Mouse (Mus musculus): Measurements from ENCODE around the gene Gm609. TPM values are rescaled to one million over a fixed set of nuclear protein-coding genes. Genes with fewer than 3 reads are reported as not detected.

Gm609 gene
- polyA plus RNA-seq, 1 experiment from 2014 or later = not detected

GRCm38 (mm10) chr16:45369285-45369965 lies 123.3 kb downstream of the Gm609 start:
- H3K27ac ChIP-seq = no peak overlapping the region
- H3K4me2 ChIP-seq = no peak overlapping the region
- H3K9me3 ChIP-seq (replicated peaks) = no peaks in the 10 kb centered on the region
- WGBS = 70% methylated on average over 4 of the region's 4 CpGs
- no peak for ATAC-seq
- H3K27me3 ChIP-seq = no peaks in the 10 kb centered on the region
- H3K4me3 ChIP-seq = no peak overlapping the region
- H3K9ac ChIP-seq = no peak overlapping the region
- H3K36me3 ChIP-seq (ENCODE audit: poor library complexity, severe bottlenecking) = no peaks in the 10 kb centered on the region
- H3K4me1 ChIP-seq = no peaks in the 10 kb centered on the region

GRCm38 (mm10) chr16:45366111-45366510 lies 126.7 kb downstream of the Gm609 start:
- H3K27me3 ChIP-seq = no peaks in the 10 kb centered on the region
- H3K27ac ChIP-seq = no peak overlapping the region
- no peaks in the 10 kb centered on the region for H3K4me1 ChIP-seq
- no peak for ATAC-seq
- H3K4me2 ChIP-seq = no peak overlapping the region
- no peak overlapping the region for H3K9ac ChIP-seq
- WGBS = 71% methylated on average over 7 of the region's 7 CpGs
- H3K4me3 ChIP-seq = no peak overlapping the region
- H3K36me3 ChIP-seq (ENCODE audit: poor library complexity, severe bottlenecking) = no peaks in the 10 kb centered on the region
- no peaks in the 10 kb centered on the region for H3K9me3 ChIP-seq (replicated peaks)

DNA sequence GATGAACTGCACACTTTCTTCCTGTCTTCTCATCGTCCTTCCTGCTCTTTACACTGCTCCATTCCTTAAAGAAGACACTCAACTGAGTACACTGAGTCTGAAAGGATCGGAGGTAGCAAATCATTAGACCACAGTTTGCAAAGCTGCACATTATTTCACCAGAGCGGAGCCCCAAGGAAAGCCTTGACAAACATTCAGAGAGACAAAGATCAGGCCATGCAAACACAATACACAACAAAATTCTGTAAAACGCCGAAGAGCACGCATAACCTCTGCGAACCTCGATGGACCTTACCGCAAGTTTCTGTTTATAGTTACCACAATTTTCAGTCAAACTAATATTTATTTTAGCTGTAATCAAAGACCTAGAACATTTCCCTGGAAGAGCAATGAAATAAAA lies 127.4 kb downstream of the Gm609 start:
- Histone ChIP-seq H3K27me3 (no peaks in the 10 kb centered on the region), H3K36me3 (ENCODE audit: poor library complexity, severe bottlenecking) (no peaks in the 10 kb centered on the region), H3K27ac (no peak overlapping the region), H3K9me3 (replicated peaks) (no peaks in the 10 kb centered on the region), H3K9ac (no peak overlapping the region), H3K4me1 (no peaks in the 10 kb centered on the region), H3K4me2 (no peak overlapping the region), H3K4me3 (no peak overlapping the region)
- ATAC-seq = no peak
- 88% methylated on average over 9 of the region's 9 CpGs for WGBS

DNA sequence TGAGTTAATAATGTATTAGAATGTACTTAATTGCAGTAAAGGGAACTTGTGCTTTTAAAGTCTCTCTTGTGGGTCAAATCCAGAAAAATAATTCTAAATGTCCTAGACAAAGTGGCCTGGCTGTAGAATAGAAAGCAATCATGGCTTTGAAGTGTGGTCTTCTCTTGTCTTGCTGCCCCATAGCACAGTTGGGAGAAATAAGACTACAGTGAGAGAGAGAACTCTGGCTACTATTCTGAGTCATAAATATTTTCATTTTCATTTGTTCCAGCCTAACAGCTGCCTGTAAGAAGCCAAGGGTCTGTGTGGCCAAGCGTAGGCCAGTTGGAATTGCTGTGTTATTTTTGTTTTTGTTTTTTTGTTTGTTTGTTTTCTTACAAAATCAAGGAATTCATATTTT lies 128.1 kb downstream of the Gm609 start:
- H3K4me3 ChIP-seq = no peak overlapping the region
- WGBS = 95% methylated on average over 1 of the region's 1 CpGs
- no peak overlapping the region for H3K9ac ChIP-seq
- H3K27ac ChIP-seq = no peak overlapping the region
- H3K36me3 ChIP-seq (ENCODE audit: poor library complexity, severe bottlenecking) = no peaks in the 10 kb centered on the region
- no peaks in the 10 kb centered on the region for H3K27me3 ChIP-seq
- no peak overlapping the region for H3K4me2 ChIP-seq
- H3K4me1 ChIP-seq = no peaks in the 10 kb centered on the region
- no peaks in the 10 kb centered on the region for H3K9me3 ChIP-seq (replicated peaks)
- ATAC-seq = no peak

- Histone ChIP-seq H3K27ac (no peak overlapping the region), H3K4me2 (no peak overlapping the region), H3K4me1 (no peaks in the 10 kb centered on the region), H3K36me3 (ENCODE audit: poor library complexity, severe bottlenecking) (no peaks in the 10 kb centered on the region), H3K9ac (no peak overlapping the region), H3K9me3 (replicated peaks) (no peaks in the 10 kb centered on the region), H3K27me3 (no peaks in the 10 kb centered on the region), H3K4me3 (no peak overlapping the region)
- 89% methylated on average over 4 of the region's 4 CpGs for WGBS
- no peak for ATAC-seq
These were observed 129.2 kb downstream of the Gm609 start for GRCm38 (mm10) chr16:45363480-45364045.

Other genes with a start within 250 kb of the Gm609 start
- 102 and 126 TPM in 2 replicates for gene Cd200, start 83.9 kb downstream of the Gm609 start, polyA plus RNA-seq (2015; fragmentation: Nextera tagmentation; extraction: Ambion mirVana)
- gene Gm17783, start 39.1 kb upstream of the Gm609 start, polyA plus RNA-seq (2015; fragmentation: Nextera tagmentation; extraction: Ambion mirVana) = not detected in 2 replicates
- gene Slc9c1, start 42.3 kb upstream of the Gm609 start, polyA plus RNA-seq (2015; fragmentation: Nextera tagmentation; extraction: Ambion mirVana) = not detected in 2 replicates
- gene Gcsam, start 117.4 kb upstream of the Gm609 start, polyA plus RNA-seq (2015; fragmentation: Nextera tagmentation; extraction: Ambion mirVana) = not detected in 2 replicates
- not detected in 2 replicates for gene BC016579, start 161.1 kb upstream of the Gm609 start, polyA plus RNA-seq (2015; fragmentation: Nextera tagmentation; extraction: Ambion mirVana)
- gene Tmprss7, start 200.7 kb upstream of the Gm609 start, polyA plus RNA-seq (2015; fragmentation: Nextera tagmentation; extraction: Ambion mirVana) = 0.40 and 0.52 TPM in 2 replicates
- gene Tagln3, start 231.6 kb upstream of the Gm609 start, polyA plus RNA-seq (2015; fragmentation: Nextera tagmentation; extraction: Ambion mirVana) = 467 and 499 TPM in 2 replicates
- gene Abhd10, start 250.0 kb upstream of the Gm609 start, polyA plus RNA-seq (2015; fragmentation: Nextera tagmentation; extraction: Ambion mirVana) = 44.2 and 50.4 TPM in 2 replicates